ENCODE assay signal across 34 mouse cellular contexts in the genomic region with DNA sequence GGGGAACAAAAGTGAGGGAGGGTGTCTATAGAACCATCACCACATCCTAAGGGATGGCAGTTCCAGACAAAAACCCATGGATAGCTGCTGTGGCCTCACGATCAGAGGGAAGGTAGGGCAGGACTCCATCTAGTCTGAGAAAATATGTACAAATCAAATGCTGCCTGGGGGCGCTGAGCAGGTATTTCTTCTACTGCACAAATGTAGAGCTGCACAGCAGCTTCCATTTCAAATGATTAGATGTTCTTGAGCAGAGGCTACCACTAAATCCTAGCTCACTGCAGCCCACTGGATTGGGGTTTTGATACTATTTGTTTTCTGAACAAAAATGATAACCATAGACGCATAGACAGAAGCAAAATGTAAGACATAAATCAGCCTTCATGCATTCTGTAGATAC.
"Had no signal": no experiment of that assay in that cellular context is flagged by ENCODE, and none has a peak within 500 bp of the region (broad histone marks: within the 10 kb centered on the region; RNA-seq: fewer than 3 reads in every experiment).

No protein-coding gene starts in this region.

- ATAC-seq: hindbrain, embryonic 16.5 days; hindbrain, postnatal 0 days; inflammation-experienced regulatory T-cells, adult 6 months; intestine, embryonic 15.5 days; intestine, embryonic 16.5 days; intestine, postnatal 0 days had no signal

- H3K9me3 ChIP-seq: heart, embryonic 10.5 days; heart, embryonic 12.5 days; heart, embryonic 13.5 days; heart, embryonic 15.5 days; hindbrain, embryonic 10.5 days; hindbrain, embryonic 12.5 days; hindbrain, embryonic 13.5 days; hindbrain, embryonic 15.5 days; intestine, embryonic 15.5 days; kidney, embryonic 15.5 days had no signal

- H3K27ac ChIP-seq: heart, adult 2 months; heart, embryonic 10.5 days; heart, embryonic 13.5 days; heart, embryonic 15.5 days; hindbrain, embryonic 10.5 days; hindbrain, embryonic 12.5 days; hindbrain, embryonic 13.5 days; hindbrain, embryonic 14.5 days; hindbrain, embryonic 15.5 days; hindbrain, postnatal 0 days; intestine, embryonic 15.5 days; kidney, embryonic 15.5 days; kidney, postnatal 0 days had no signal

- H3K4me3 ChIP-seq: heart, adult 2 months; heart, embryonic 10.5 days; heart, embryonic 12.5 days; heart, embryonic 13.5 days; heart, embryonic 15.5 days; hindbrain, embryonic 10.5 days; hindbrain, embryonic 12.5 days; hindbrain, embryonic 13.5 days; hindbrain, embryonic 15.5 days; intestine, embryonic 15.5 days; kidney, embryonic 15.5 days had no signal

- H3K4me2 ChIP-seq: heart, embryonic 11.5 days; heart, embryonic 12.5 days; heart, embryonic 13.5 days; heart, embryonic 15.5 days; hindbrain, embryonic 12.5 days; hindbrain, embryonic 13.5 days; hindbrain, embryonic 14.5 days; hindbrain, embryonic 15.5 days; intestine, embryonic 15.5 days; kidney, embryonic 15.5 days had no signal

- H3K27me3 ChIP-seq: hindbrain, embryonic 12.5 days; hindbrain, embryonic 13.5 days; hindbrain, embryonic 15.5 days; intestine, embryonic 15.5 days; kidney, embryonic 15.5 days had no signal

- H3K4me1 ChIP-seq: hindbrain, embryonic 10.5 days; intestine, embryonic 15.5 days; kidney, embryonic 15.5 days had no signal

- DNase-seq: heart, adult 2 months; heart, postnatal 14 days; heart, postnatal 36 days; heart, postnatal 4 days; kidney, adult 11 months; kidney, adult 18-20 months; kidney, adult 2 months; kidney, adult 8-10 months; kidney, adult 9 months; kidney, postnatal 10 days; kidney, postnatal 14 days; kidney, postnatal 25 days; kidney, postnatal 36 days; kidney, postnatal 4 days; layer of hippocampus, adult 9-11 months; layer of hippocampus, postnatal 36 days had no signal

- H3K36me3 ChIP-seq: heart, embryonic 10.5 days; heart, embryonic 12.5 days; heart, embryonic 13.5 days; heart, embryonic 15.5 days; hindbrain, embryonic 10.5 days; hindbrain, embryonic 12.5 days; hindbrain, embryonic 13.5 days; hindbrain, embryonic 15.5 days; intestine, embryonic 15.5 days; kidney, embryonic 15.5 days had no signal

- H3K9ac ChIP-seq: heart, embryonic 12.5 days; heart, embryonic 13.5 days; heart, embryonic 15.5 days; hindbrain, embryonic 12.5 days; hindbrain, embryonic 13.5 days; hindbrain, embryonic 14.5 days; hindbrain, embryonic 15.5 days; intestine, embryonic 15.5 days; kidney, embryonic 15.5 days had no signal
